Mouse (Mus musculus) midbrain, postnatal 0 days (tissue): ENCODE measurements around the gene 1700123O20Rik. TPM values are rescaled to one million over a fixed set of nuclear protein-coding genes. Genes with fewer than 3 reads are reported as not detected.

Experiments
- ATAC-seq: fragments of 200-750 bp; cut with Nextera tagmentation; 2 replicates; pipeline ENCODE4 v1.8.0; 2017; ENCODE audit warnings: moderate number of reproducible peaks, mild to moderate bottlenecking, moderate TSS enrichment, moderate library complexity; ENCODE audit not compliant: low FRiP score
- DNase-seq: peaks from one replicate; pipeline ENCODE4 v3.0.0-alpha.2; 2015; ENCODE audit warnings: low spot score
- H3K27ac ChIP-seq: fragments of 300-500 bp; sonication (generic); 2 replicates; pipeline ENCODE4 v1.5.1; 2014; ENCODE audit warnings: low read depth, mild to moderate bottlenecking, low read length, mixed read lengths
- H3K27me3 ChIP-seq: fragments of 300-500 bp; sonication (generic); 2 replicates; pipeline ENCODE4 v1.6.1; 2014; ENCODE audit warnings: low read length, control low read depth, mixed read lengths; ENCODE audit not compliant: insufficient read depth
- H3K36me3 ChIP-seq: fragments of 300-500 bp; sonication (generic); 2 replicates; pipeline ENCODE4 v1.6.1; 2014; ENCODE audit warnings: low read length, control low read depth, mixed read lengths; ENCODE audit not compliant: insufficient read depth
- H3K4me1 ChIP-seq: fragments of 300-500 bp; sonication (generic); 2 replicates; pipeline ENCODE4 v1.6.1; 2014; ENCODE audit warnings: mild to moderate bottlenecking, control low read depth, antibody characterized with exemption, low read length, mixed read lengths; ENCODE audit not compliant: insufficient read depth
- H3K4me2 ChIP-seq: fragments of 300-500 bp; sonication (generic); 2 replicates; pipeline ENCODE4 v1.6.1; 2014; ENCODE audit warnings: low read depth, mild to moderate bottlenecking, low read length, mixed read lengths; ENCODE audit not compliant: poor library complexity, severe bottlenecking
- H3K4me3 ChIP-seq: fragments of 300-500 bp; sonication (generic); 2 replicates; pipeline ENCODE4 v1.5.1; 2014; ENCODE audit warnings: low read depth, mild to moderate bottlenecking, low read length, moderate library complexity
- H3K9ac ChIP-seq: fragments of 300-500 bp; sonication (generic); replicated peaks from 2 replicates; pipeline ENCODE4 v1.6.1; 2014; ENCODE audit warnings: mild to moderate bottlenecking, low read length, moderate library complexity, mixed read lengths; ENCODE audit not compliant: poor library complexity, severe bottlenecking
- H3K9me3 ChIP-seq: fragments of 300-500 bp; sonication (generic); 2 replicates; pipeline ENCODE4 v1.6.1; 2016; ENCODE audit warnings: low read length, control low read depth
- CTCF ChIP-seq: IDR thresholded peaks from 2 replicates; pipeline ENCODE4 v1.5.1; 2016; ENCODE audit warnings: antibody characterized with exemption, mild to moderate bottlenecking
- WGBS: fragments of 180-500 bp; shearing (Covaris S2); extraction: QIAGEN DNeasy Blood & Tissue Kit; methylation state at CpG from one replicate; pipeline ENCODE4 v1.1.7; 2014; 5-methylcytosine and 5-hydroxymethylcytosine counted together
- microRNA-seq: library from miRNA; unstranded; fragments of <30 nt; microRNA quantifications from one replicate; pipeline ENCODE4, GENCODE M21; 2016; ENCODE audit warnings: borderline number of aligned reads
- polyA plus RNA-seq: library from polyadenylated mRNA; unstranded; fragments of >200 nt; fragmentation: Nextera tagmentation; extraction: Ambion mirVana; gene quantifications from 2 replicates; pipeline ENCODE4 v1.2.1, GENCODE M21; 2015
- total RNA-seq: library from RNA; depleted of rRNA; stranded (reverse); fragments of >200 nt; gene quantifications from 2 replicates; pipeline ENCODE4 v1.2.3, GENCODE M21; 2014; rRNA removed

1700123O20Rik gene
- total and polyA plus RNA-seq, 2 experiments from 2014 or later: 46.5 to 61.1 TPM

DNA sequence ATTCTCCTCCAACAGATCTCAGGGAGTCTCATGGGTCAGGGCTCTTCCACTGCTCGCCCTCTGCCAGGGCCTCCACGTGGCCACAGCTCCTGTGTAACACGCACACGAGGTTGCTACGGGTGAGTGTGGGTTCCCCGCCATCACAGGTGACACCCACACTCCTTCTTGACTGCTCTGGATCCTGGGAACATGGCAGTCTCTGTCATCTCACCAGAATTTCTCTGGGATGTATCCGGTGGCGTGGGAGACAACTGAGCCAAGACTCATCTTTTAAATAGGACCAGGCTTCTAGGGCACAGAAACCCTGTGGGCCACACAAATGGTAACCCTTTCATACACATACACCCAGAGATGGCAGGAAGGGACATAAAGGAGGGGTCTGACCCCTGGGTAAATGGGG, 46.2 kb downstream of the 1700123O20Rik start:
- peaks cover 4% of the 10 kb centered on the region; the same call in 1 of the 2 replicates for H3K36me3 ChIP-seq
- no peak overlapping the region for H3K4me2 ChIP-seq
- no peak overlapping the region; the same call in 1 of the 2 replicates for H3K9ac ChIP-seq
- no peak for TF ChIP-seq CTCF
- no peak for ATAC-seq
- H3K4me1 ChIP-seq: 0 out of 2 replicates have a peak, but pooled peaks cover 2% of the 10 kb centered on the region
- no peak overlapping the region for H3K27ac ChIP-seq
- no peak overlapping the region for H3K4me3 ChIP-seq
- no peaks in the 10 kb centered on the region for H3K9me3 ChIP-seq
- DNase-seq: no peak
- no peaks in the 10 kb centered on the region for H3K27me3 ChIP-seq
- 90% methylated on average over 8 of the region's 8 CpGs for WGBS

DNA sequence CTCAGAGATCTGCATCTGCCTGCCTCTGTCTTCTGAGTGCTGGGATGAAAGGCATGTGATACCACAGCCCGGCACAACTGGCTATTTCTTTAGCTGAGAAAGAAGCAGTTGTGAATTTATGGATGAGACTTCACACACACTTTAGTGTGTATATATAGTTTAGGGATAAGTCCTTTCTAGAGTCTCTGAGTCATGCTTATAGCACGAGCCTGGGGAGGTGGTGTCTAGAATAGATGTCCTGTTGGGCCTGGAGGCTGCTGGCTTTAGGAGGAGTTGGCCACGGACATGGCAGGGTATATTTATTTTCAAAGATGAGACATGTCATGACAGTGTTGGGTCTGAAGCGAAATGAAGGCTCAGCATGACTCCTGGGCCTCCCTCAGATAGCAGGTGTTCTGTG, 48.0 kb downstream of the 1700123O20Rik start:
- no peak overlapping the region for H3K4me3 ChIP-seq
- peaks cover 4% of the 10 kb centered on the region; the same call in 1 of the 2 replicates for H3K36me3 ChIP-seq
- WGBS: 61% methylated on average over 4 of the region's 4 CpGs
- ATAC-seq (no peak), DNase-seq (no peak)
- H3K9ac ChIP-seq: no peak overlapping the region
- H3K9me3 ChIP-seq: no peaks in the 10 kb centered on the region
- peaks cover 7% of the 10 kb centered on the region for H3K4me1 ChIP-seq
- no peaks in the 10 kb centered on the region for H3K27me3 ChIP-seq
- no peak for TF ChIP-seq CTCF
- no peak overlapping the region for H3K4me2 ChIP-seq
- no peak overlapping the region for H3K27ac ChIP-seq

DNA sequence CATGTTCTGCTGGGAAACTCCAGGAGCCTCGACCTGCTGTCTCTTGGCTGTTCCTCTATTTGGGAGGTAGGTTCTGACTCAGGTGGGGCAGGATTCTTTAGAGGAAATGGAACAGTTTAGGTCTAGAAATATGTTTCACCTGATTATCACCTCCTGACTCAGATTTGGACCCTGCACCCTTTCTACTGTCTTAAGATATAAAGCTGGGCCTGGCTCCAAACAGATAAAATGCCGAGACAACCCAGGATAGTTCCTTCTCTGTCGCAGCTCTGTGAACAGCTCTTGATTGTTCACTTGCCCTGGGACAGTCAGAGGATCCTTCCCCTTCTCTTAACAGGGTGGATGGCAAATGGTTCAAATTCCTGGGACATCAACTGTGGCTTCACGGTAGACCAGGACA, 49.2 kb downstream of the 1700123O20Rik start:
- DNase-seq: no peak

DNA sequence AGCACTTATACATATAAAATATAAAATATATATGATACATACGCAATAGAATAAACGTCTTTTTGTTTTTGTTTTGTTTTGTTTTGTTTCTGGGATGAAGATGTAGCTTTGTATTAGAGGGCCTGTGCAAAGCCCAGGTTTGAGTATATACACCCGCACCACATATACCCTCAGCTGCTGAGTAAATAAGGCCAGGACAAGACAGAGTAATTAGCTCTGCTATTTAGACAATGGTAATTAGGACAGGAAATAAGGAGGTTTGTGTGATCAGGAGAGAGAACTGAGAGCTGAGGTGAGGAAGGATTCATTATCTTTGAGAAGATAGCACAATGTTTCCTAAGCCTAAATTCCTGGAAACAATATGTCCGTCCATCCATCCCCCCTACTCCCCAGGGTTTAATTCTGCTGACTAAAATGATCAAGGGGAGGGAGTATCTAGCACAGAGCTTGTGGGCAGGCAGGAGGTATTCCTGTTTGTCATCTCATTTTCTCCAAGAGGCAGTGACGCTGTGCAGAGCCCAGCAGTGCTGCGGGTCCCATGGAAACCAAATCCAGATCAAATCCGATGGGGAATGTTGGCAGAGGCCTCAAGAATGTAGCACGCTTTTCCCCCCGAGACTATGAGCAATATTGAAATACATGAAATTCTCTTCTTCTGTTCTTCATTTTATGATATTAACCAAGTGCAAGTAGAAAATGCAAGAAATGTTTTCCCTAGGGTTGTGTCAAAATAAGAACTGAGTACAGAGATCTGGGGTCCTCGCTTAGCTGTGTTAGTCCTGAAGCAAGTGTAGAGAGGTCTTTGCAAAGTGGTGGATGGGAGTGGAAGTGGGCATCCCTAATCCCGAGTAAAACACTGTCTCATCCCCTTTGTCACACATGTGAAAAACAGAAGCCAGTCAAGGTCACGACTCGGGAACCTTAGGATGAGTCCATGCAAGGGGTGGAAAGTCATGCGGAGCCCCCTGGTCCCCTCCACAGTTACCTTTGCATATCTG, 50.8 kb downstream of the 1700123O20Rik start:
- Histone ChIP-seq H3K36me3 (peaks cover 4% of the 10 kb centered on the region; the same call in 1 of the 2 replicates), H3K27me3 (no peaks in the 10 kb centered on the region), H3K9me3 (no peaks in the 10 kb centered on the region), H3K4me2 (no peak overlapping the region), H3K27ac (peak overlapping the region; percentile 48), H3K4me3 (no peak overlapping the region), H3K9ac (0 out of 2 replicates have a peak overlapping the region, but pooled peaks have one; percentile 8), H3K4me1 (peaks cover 7% of the 10 kb centered on the region)
- DNase-seq (peak; percentile 73), ATAC-seq (peak; percentile 74)
- TF ChIP-seq CTCF: no peak
- WGBS: 36% methylated on average over 14 of the region's 14 CpGs

More for the DNA sequence above, 49.2 kb downstream of the 1700123O20Rik start:
- Histone ChIP-seq H3K4me3 (no peak overlapping the region), H3K9ac (no peak overlapping the region), H3K9me3 (no peaks in the 10 kb centered on the region), H3K4me1 (peaks cover 7% of the 10 kb centered on the region), H3K4me2 (no peak overlapping the region), H3K27me3 (no peaks in the 10 kb centered on the region), H3K36me3 (peaks cover 4% of the 10 kb centered on the region; the same call in 1 of the 2 replicates), H3K27ac (no peak overlapping the region)
- ATAC-seq: no peak
- TF ChIP-seq CTCF: no peak
- WGBS: 87% methylated on average over 4 of the region's 4 CpGs

DNA sequence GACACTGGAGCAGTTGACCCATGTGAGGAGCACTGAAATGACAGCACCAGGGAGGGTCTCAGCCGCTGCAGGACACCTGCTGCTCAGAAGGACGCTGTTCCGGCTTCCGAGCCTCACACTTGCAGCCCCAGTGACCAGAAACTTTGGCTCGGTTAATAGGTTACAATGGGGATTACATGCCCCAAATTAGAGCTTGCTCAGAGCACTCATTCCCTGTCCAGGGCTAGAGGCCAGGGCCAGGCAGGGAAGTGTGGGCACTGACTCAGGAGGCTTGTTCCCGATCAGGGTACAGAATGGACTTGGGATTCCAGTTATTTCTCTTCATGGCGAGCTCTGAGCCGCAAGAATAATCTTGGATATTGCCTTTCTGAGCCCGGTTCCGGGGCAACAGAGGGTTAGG, 51.6 kb downstream of the 1700123O20Rik start:
- no peak for DNase-seq

More for the DNA sequence above, 51.6 kb downstream of the 1700123O20Rik start:
- H3K4me2 ChIP-seq: no peak overlapping the region
- H3K4me1 ChIP-seq: peaks cover 7% of the 10 kb centered on the region
- H3K9me3 ChIP-seq: no peaks in the 10 kb centered on the region
- TF ChIP-seq CTCF: no peak
- no peak overlapping the region for H3K9ac ChIP-seq
- H3K4me3 ChIP-seq: no peak overlapping the region
- no peak overlapping the region for H3K27ac ChIP-seq
- H3K27me3 ChIP-seq: no peaks in the 10 kb centered on the region
- H3K36me3 ChIP-seq: no peaks in the 10 kb centered on the region
- 44% methylated on average over 10 of the region's 10 CpGs for WGBS
- ATAC-seq: no peak

Small RNA genes within 50 kb of the gene (microRNA-seq; reads per million reads assigned to microRNA genes)
- gene Mir6948: not detected

Other genes with a start within 250 kb of the 1700123O20Rik start
- 40.2 and 42.1 TPM in 2 replicates for gene Lrp10, start 222.1 kb upstream of the 1700123O20Rik start, total RNA-seq
- gene Lrp10, start 222.1 kb upstream of the 1700123O20Rik start, polyA plus RNA-seq: 29.7 and 31.9 TPM in 2 replicates
- gene Rem2, start 210.1 kb upstream of the 1700123O20Rik start, total RNA-seq: 35.6 and 47.4 TPM in 2 replicates
- 33.0 and 34.0 TPM in 2 replicates for gene Rem2, start 210.1 kb upstream of the 1700123O20Rik start, polyA plus RNA-seq
- 79.6 and 92.9 TPM in 2 replicates for gene Prmt5, start 168.7 kb upstream of the 1700123O20Rik start, total RNA-seq
- 83.4 and 85.2 TPM in 2 replicates for gene Prmt5, start 168.7 kb upstream of the 1700123O20Rik start, polyA plus RNA-seq
- gene Haus4, start 131.6 kb upstream of the 1700123O20Rik start, total RNA-seq: 13.3 and 13.7 TPM in 2 replicates
- 13.2 and 14.3 TPM in 2 replicates for gene Haus4, start 131.6 kb upstream of the 1700123O20Rik start, polyA plus RNA-seq
- gene Ajuba, start 108.7 kb upstream of the 1700123O20Rik start, total RNA-seq: 8.1 and 8.2 TPM in 2 replicates
- 3.5 and 3.9 TPM in 2 replicates for gene Ajuba, start 108.7 kb upstream of the 1700123O20Rik start, polyA plus RNA-seq
- 4.6 and 8.7 TPM in 2 replicates for gene 4931414P19Rik, start 80.2 kb upstream of the 1700123O20Rik start, total RNA-seq
- gene 4931414P19Rik, start 80.2 kb upstream of the 1700123O20Rik start, polyA plus RNA-seq: 2.2 and 2.8 TPM in 2 replicates
- 157 and 197 TPM in 2 replicates for gene Psmb5, start 68.2 kb upstream of the 1700123O20Rik start, total RNA-seq
- 404 and 427 TPM in 2 replicates for gene Psmb5, start 68.2 kb upstream of the 1700123O20Rik start, polyA plus RNA-seq
- not detected in 2 replicates for gene Psmb11, start 64.8 kb upstream of the 1700123O20Rik start, total RNA-seq
- 0.27 TPM in 1 of 2 replicates, not detected in the other for gene Psmb11, start 64.8 kb upstream of the 1700123O20Rik start, polyA plus RNA-seq
- not detected in 2 replicates for gene Gm17606, start 45.3 kb upstream of the 1700123O20Rik start, total RNA-seq
- gene Gm17606, start 45.3 kb upstream of the 1700123O20Rik start, polyA plus RNA-seq: not detected in 2 replicates
- 45.3 and 49.7 TPM in 2 replicates for gene Cdh24, start 44.9 kb upstream of the 1700123O20Rik start, total RNA-seq
- gene Cdh24, start 44.9 kb upstream of the 1700123O20Rik start, polyA plus RNA-seq: 8.5 and 9.0 TPM in 2 replicates
- 118 and 122 TPM in 2 replicates for gene Acin1, start 715 bp downstream of the 1700123O20Rik start, total RNA-seq
- 91.7 and 108 TPM in 2 replicates for gene Acin1, start 715 bp downstream of the 1700123O20Rik start, polyA plus RNA-seq
- gene Gm29776, start 12.6 kb downstream of the 1700123O20Rik start, total RNA-seq: not detected in 2 replicates
- gene Gm29776, start 12.6 kb downstream of the 1700123O20Rik start, polyA plus RNA-seq: 0.07 and 0.31 TPM in 2 replicates
- gene Cebpe, start 26.0 kb downstream of the 1700123O20Rik start, total RNA-seq: not detected in 2 replicates
- gene Cebpe, start 26.0 kb downstream of the 1700123O20Rik start, polyA plus RNA-seq: not detected in 2 replicates
- gene Slc7a8, start 95.7 kb downstream of the 1700123O20Rik start, total RNA-seq: 10.3 and 11.3 TPM in 2 replicates
- gene Slc7a8, start 95.7 kb downstream of the 1700123O20Rik start, polyA plus RNA-seq: 8.8 and 9.7 TPM in 2 replicates
- 0.38 TPM in 1 of 2 replicates, not detected in the other for gene Rnf212b, start 127.9 kb downstream of the 1700123O20Rik start, total RNA-seq
- not detected in 2 replicates for gene Rnf212b, start 127.9 kb downstream of the 1700123O20Rik start, polyA plus RNA-seq
- 6.9 and 9.4 TPM in 2 replicates for gene Homez, start 184.7 kb downstream of the 1700123O20Rik start, total RNA-seq
- 8.0 and 9.6 TPM in 2 replicates for gene Homez, start 184.7 kb downstream of the 1700123O20Rik start, polyA plus RNA-seq
- gene Ppp1r3e, start 191.3 kb downstream of the 1700123O20Rik start, total RNA-seq: 27.1 and 37.2 TPM in 2 replicates
- 2.8 and 4.1 TPM in 2 replicates for gene Ppp1r3e, start 191.3 kb downstream of the 1700123O20Rik start, polyA plus RNA-seq
- 23.1 and 31.2 TPM in 2 replicates for gene Bcl2l2, start 197.2 kb downstream of the 1700123O20Rik start, total RNA-seq
- 2.9 and 3.7 TPM in 2 replicates for gene Bcl2l2, start 197.2 kb downstream of the 1700123O20Rik start, polyA plus RNA-seq
- 0.82 TPM in 1 of 2 replicates, not detected in the other for gene Gm20521, start 197.2 kb downstream of the 1700123O20Rik start, total RNA-seq
- 1.4 and 1.6 TPM in 2 replicates for gene Gm20521, start 197.2 kb downstream of the 1700123O20Rik start, polyA plus RNA-seq
- gene Pabpn1, start 206.3 kb downstream of the 1700123O20Rik start, total RNA-seq: 95.1 and 115 TPM in 2 replicates
- 139 and 162 TPM in 2 replicates for gene Pabpn1, start 206.3 kb downstream of the 1700123O20Rik start, polyA plus RNA-seq
- 495 and 558 TPM in 2 replicates for gene Slc22a17, start 226.9 kb downstream of the 1700123O20Rik start, total RNA-seq
- 345 TPM in 2 replicates for gene Slc22a17, start 226.9 kb downstream of the 1700123O20Rik start, polyA plus RNA-seq
- gene Efs, start 239.9 kb downstream of the 1700123O20Rik start, total RNA-seq: 24.0 and 41.4 TPM in 2 replicates
- 8.5 and 8.9 TPM in 2 replicates for gene Efs, start 239.9 kb downstream of the 1700123O20Rik start, polyA plus RNA-seq
- 1.1 TPM in 1 of 2 replicates, not detected in the other for gene Il25, start 246.5 kb downstream of the 1700123O20Rik start, total RNA-seq
- gene Il25, start 246.5 kb downstream of the 1700123O20Rik start, polyA plus RNA-seq: 0.38 and 0.48 TPM in 2 replicates